Mouse (Mus musculus): ENCODE data around the gene Clec2l.
A peak's percentile ranks its signal among the peaks of the same experiment; 100 is the strongest.

The Clec2l gene

GRCm38 (mm10) chr6:38718625-38719024 is 55.8 kb downstream of the Clec2l start:
- DNase-seq (ENCODE audit: low spot score in 2 of 2) = no peak

GRCm38 (mm10) chr6:38719229-38719628 is 56.4 kb downstream of the Clec2l start:
- DNase-seq (ENCODE audit: low spot score in 2 of 2) = no peak

- peak in 1 of 2 experiments; percentile 38 for DNase-seq (ENCODE audit: low spot score in 2 of 2)
Observed at GRCm38 (mm10) chr6:38721361-38721760, 58.5 kb downstream of the Clec2l start.

- no peak for DNase-seq (ENCODE audit: low spot score in 2 of 2)
Observed at GRCm38 (mm10) chr6:38725515-38725914, 62.6 kb downstream of the Clec2l start.
